Mouse (Mus musculus) MEL (cell line): Measurements from ENCODE around the gene Cttnbp2.

Experiments
- CHD2 ChIP-seq: IDR thresholded peaks from 2 replicates; pipeline ENCODE4 v1.6.1; 2011; ENCODE audit warnings: low read length, improper control_type of control experiment
- ETS1 ChIP-seq: IDR thresholded peaks from 2 replicates; pipeline ENCODE4 v1.6.1; 2012; ENCODE audit warnings: low read depth, mild to moderate bottlenecking, inconsistent platforms, low read length, improper control_type of control experiment, moderate library complexity
- HCFC1 ChIP-seq: IDR thresholded peaks from 2 replicates; pipeline ENCODE4 v1.6.1; 2012; ENCODE audit warnings: low read depth, mild to moderate bottlenecking, inconsistent platforms, low read length, improper control_type of control experiment, moderate library complexity
- MAZ ChIP-seq: IDR thresholded peaks from 2 replicates; pipeline ENCODE4 v1.6.1; 2012; ENCODE audit warnings: low read depth, mild to moderate bottlenecking, inconsistent platforms, low read length, improper control_type of control experiment
- MEF2A ChIP-seq: IDR thresholded peaks from 2 replicates; pipeline ENCODE4 v1.6.1; 2014; ENCODE audit warnings: low read depth, mild to moderate bottlenecking, inconsistent platforms, low read length, improper control_type of control experiment; ENCODE audit not compliant: poor library complexity, insufficient replicate concordance, severe bottlenecking; ENCODE audit errors: extremely low read depth
- POLR2A ChIP-seq, 2 experiments: IDR thresholded peaks; 2 replicates each; pipeline ENCODE4 v1.6.1; 2011 to 2012; ENCODE audit warnings: low read length in 2 of 2, mild to moderate bottlenecking in 2 of 2, control low read depth in 1 of 2, improper control_type of control experiment in 1 of 2, low read depth in 1 of 2, moderate library complexity in 1 of 2; ENCODE audit not compliant: control insufficient read depth in 1 of 2, insufficient read depth in 1 of 2, poor library complexity in 1 of 2
- POLR2AphosphoS5 ChIP-seq: IDR thresholded peaks from 2 replicates; pipeline ENCODE4 v1.6.1; 2012; ENCODE audit warnings: low read depth, borderline replicate concordance, mild to moderate bottlenecking, inconsistent platforms, low read length, moderate library complexity, mixed read lengths
- RAD21 ChIP-seq: IDR thresholded peaks from 2 replicates; pipeline ENCODE4 v1.6.1; 2011; ENCODE audit warnings: mild to moderate bottlenecking, low read depth, low read length, improper control_type of control experiment
- RCOR1 ChIP-seq: IDR thresholded peaks from 2 replicates; pipeline ENCODE4 v1.6.1; 2012; ENCODE audit warnings: low read depth, mild to moderate bottlenecking, inconsistent platforms, low read length, improper control_type of control experiment
- ZMIZ1 ChIP-seq: IDR thresholded peaks from 2 replicates; pipeline ENCODE4 v1.6.1; 2012; ENCODE audit warnings: low read depth, mild to moderate bottlenecking, inconsistent platforms, low read length, improper control_type of control experiment, moderate library complexity

- TF ChIP-seq RCOR1, result no peak
- TF ChIP-seq RAD21, result peak; percentile 88
- no peak for TF ChIP-seq POLR2A (IDR thresholded peaks at IDR 0.05; ENCODE audit: control insufficient read depth in 1 of 2, insufficient read depth in 1 of 2, low read depth in 1 of 2, low read length in 2 of 2, poor library complexity in 1 of 2)
- TF ChIP-seq ZMIZ1, result no peak
- no peak for TF ChIP-seq POLR2AphosphoS5
- no peak for TF ChIP-seq HCFC1
- no peak for TF ChIP-seq MAZ
- no peak for TF ChIP-seq MEF2A
- TF ChIP-seq ETS1, result no peak
- TF ChIP-seq CHD2, result no peak
Observed at GRCm38 (mm10) chr6:18401066-18401674, 113.5 kb downstream of the Cttnbp2 start.
